Mouse (Mus musculus): ENCODE data around the gene S100a14. TPM values are rescaled to one million over a fixed set of nuclear protein-coding genes. Genes with fewer than 3 reads are reported as not detected.

S100a14 gene
- polyA plus RNA-seq, 1 experiment from 2014 or later: 149 TPM

- Histone ChIP-seq H3K27ac (ENCODE audit: low read length) (no peak overlapping the region), H3K9me3 (replicated peaks; ENCODE audit: control insufficient read depth, low read length) (no peaks in the 10 kb centered on the region), H3K9ac (ENCODE audit: low read length) (no peak overlapping the region), H3K4me1 (ENCODE audit: control insufficient read depth, insufficient read depth, low read length) (peaks cover 16% of the 10 kb centered on the region), H3K27me3 (ENCODE audit: control insufficient read depth, insufficient read depth, low read length) (no peaks in the 10 kb centered on the region), H3K36me3 (ENCODE audit: control insufficient read depth, insufficient read depth, low read length) (peaks cover 19% of the 10 kb centered on the region; the same call in 1 of the 2 replicates), H3K4me2 (ENCODE audit: low read depth, low read length) (no peak overlapping the region), H3K4me3 (replicated peaks; ENCODE audit: low read length) (no peak overlapping the region)
- no peak for ATAC-seq (ENCODE audit: insufficient read depth, low FRiP score)
- WGBS: 89% methylated on average over 5 of the region's 5 CpGs
Observed at GRCm38 (mm10) chr3:90505216-90505615, 21.4 kb upstream of the S100a14 start.

GRCm38 (mm10) chr3:90506362-90506761 lies 20.3 kb upstream of the S100a14 start:
- no peak overlapping the region for H3K27ac ChIP-seq (ENCODE audit: low read length)
- H3K4me1 ChIP-seq (ENCODE audit: control insufficient read depth, insufficient read depth, low read length): peaks cover 16% of the 10 kb centered on the region
- peaks cover 18% of the 10 kb centered on the region; the same call in 1 of the 2 replicates for H3K36me3 ChIP-seq (ENCODE audit: control insufficient read depth, insufficient read depth, low read length)
- no peaks in the 10 kb centered on the region for H3K27me3 ChIP-seq (ENCODE audit: control insufficient read depth, insufficient read depth, low read length)
- no peak overlapping the region for H3K4me3 ChIP-seq (replicated peaks; ENCODE audit: low read length)
- ATAC-seq (ENCODE audit: insufficient read depth, low FRiP score): no peak
- no peaks in the 10 kb centered on the region for H3K9me3 ChIP-seq (replicated peaks; ENCODE audit: control insufficient read depth, low read length)
- H3K9ac ChIP-seq (ENCODE audit: low read length): no peak overlapping the region
- WGBS: 58% methylated on average over 3 of the region's 3 CpGs
- no peak overlapping the region for H3K4me2 ChIP-seq (ENCODE audit: low read depth, low read length)

GRCm38 (mm10) chr3:90508287-90508949 lies 18.2 kb upstream of the S100a14 start:
- WGBS: 2% methylated on average over 20 of the region's 20 CpGs
- H3K9me3 ChIP-seq (replicated peaks; ENCODE audit: control insufficient read depth, low read length): no peaks in the 10 kb centered on the region
- 0 out of 2 replicates have a peak, but pooled peaks cover 3% of the 10 kb centered on the region for H3K27me3 ChIP-seq (ENCODE audit: control insufficient read depth, insufficient read depth, low read length)
- peak overlapping the region; percentile 72 for H3K4me2 ChIP-seq (ENCODE audit: low read depth, low read length)
- H3K4me3 ChIP-seq (replicated peaks; ENCODE audit: low read length): peak overlapping the region; percentile 97
- no peak for ATAC-seq (ENCODE audit: insufficient read depth, low FRiP score)
- peaks cover 16% of the 10 kb centered on the region for H3K4me1 ChIP-seq (ENCODE audit: control insufficient read depth, insufficient read depth, low read length)
- H3K36me3 ChIP-seq (ENCODE audit: control insufficient read depth, insufficient read depth, low read length): peaks cover 15% of the 10 kb centered on the region; the same call in 1 of the 2 replicates
- H3K9ac ChIP-seq (ENCODE audit: low read length): peak overlapping the region; percentile 100
- peak overlapping the region; percentile 96 for H3K27ac ChIP-seq (ENCODE audit: low read length)

DNA sequence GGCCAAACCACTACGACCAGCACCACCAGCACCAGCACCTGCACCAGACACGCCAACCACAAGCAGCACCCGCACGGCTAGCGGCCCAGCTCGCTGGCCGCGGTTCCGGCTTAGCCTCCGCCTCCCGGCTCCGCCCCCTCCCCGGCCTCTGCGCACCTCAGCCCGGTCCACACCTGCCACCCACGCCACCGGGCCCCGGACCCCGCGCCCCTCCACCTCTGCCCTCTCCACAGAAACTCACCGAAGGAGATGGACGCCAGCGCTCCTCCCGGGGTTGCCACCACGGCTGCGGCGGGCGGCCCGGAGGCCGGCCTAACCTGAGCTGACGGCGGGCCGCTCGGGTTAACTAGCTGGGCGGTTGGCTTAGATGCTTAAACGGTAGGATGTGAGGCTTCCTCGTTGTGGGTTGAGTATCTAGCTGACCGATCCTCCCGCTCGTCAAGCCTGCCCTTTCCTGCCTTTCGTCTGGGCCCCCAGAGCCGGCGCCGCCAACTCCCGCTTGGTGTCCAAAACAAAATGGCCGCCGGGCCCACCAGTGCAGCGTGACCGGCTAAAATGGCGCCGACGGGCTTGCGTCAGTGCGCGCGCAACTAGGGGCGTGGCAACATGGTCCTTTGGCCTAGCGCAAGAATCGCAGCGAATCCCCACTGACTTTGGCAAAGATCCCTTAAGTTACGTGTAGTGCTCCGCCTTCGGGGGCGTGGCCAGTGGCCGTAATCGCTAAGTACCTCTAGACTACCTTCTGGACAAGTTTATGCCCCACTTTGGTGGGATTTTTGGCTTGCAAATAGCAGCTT lies 17.5 kb upstream of the S100a14 start, which contains the start of gene Chtop:
TSS of gene Chtop (minus strand) at position 549 of the 797 bp plus-strand sequence.
- ATAC-seq (ENCODE audit: insufficient read depth, low FRiP score): peak; percentile 94
- Histone ChIP-seq H3K9ac (ENCODE audit: low read length) (peak within 1 kb of the TSS; percentile 100), H3K9me3 (replicated peaks; ENCODE audit: control insufficient read depth, low read length) (no peaks in the 10 kb centered on the region), H3K27ac (ENCODE audit: low read length) (peak within 1 kb of the TSS; percentile 96), H3K4me1 (ENCODE audit: control insufficient read depth, insufficient read depth, low read length) (peaks cover 21% of the 10 kb centered on the region), H3K27me3 (ENCODE audit: control insufficient read depth, insufficient read depth, low read length) (0 out of 2 replicates have a peak, but pooled peaks cover 3% of the 10 kb centered on the region), H3K4me2 (ENCODE audit: low read depth, low read length) (peak within 1 kb of the TSS; percentile 72), H3K4me3 (replicated peaks; ENCODE audit: low read length) (peak within 1 kb of the TSS; percentile 97), H3K36me3 (ENCODE audit: control insufficient read depth, insufficient read depth, low read length) (peaks cover 15% of the 10 kb centered on the region; the same call in 1 of the 2 replicates)
- under 1% methylated on average over 64 of the region's 66 CpGs for WGBS

DNA sequence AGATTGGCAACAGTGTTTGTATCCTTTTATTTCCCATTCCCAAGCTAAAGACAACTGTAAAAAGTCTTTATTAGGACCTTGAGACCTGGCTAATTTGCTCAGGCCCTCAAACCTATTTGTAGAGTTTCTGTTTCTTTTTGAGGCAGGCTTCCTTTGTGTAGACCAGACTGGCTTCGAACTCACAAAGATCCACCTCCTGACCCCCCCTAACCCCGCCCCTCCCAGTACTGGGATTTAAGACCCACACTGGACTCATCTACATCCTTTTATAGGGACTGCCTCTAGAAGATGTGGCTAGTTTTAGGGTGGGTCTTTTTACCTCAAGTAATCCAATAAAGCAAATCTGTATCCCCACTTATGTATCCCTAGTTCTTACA lies 16.9 kb upstream of the S100a14 start:
- Histone ChIP-seq H3K27ac (ENCODE audit: low read length) (peak overlapping the region; percentile 31; the same call in 1 of the 2 replicates), H3K4me1 (ENCODE audit: control insufficient read depth, insufficient read depth, low read length) (peaks cover 21% of the 10 kb centered on the region), H3K9me3 (replicated peaks; ENCODE audit: control insufficient read depth, low read length) (no peaks in the 10 kb centered on the region), H3K9ac (ENCODE audit: low read length) (peak overlapping the region; percentile 37), H3K27me3 (ENCODE audit: control insufficient read depth, insufficient read depth, low read length) (0 out of 2 replicates have a peak, but pooled peaks cover 3% of the 10 kb centered on the region), H3K36me3 (ENCODE audit: control insufficient read depth, insufficient read depth, low read length) (peaks cover 15% of the 10 kb centered on the region; the same call in 1 of the 2 replicates), H3K4me2 (ENCODE audit: low read depth, low read length) (peak overlapping the region; percentile 47), H3K4me3 (replicated peaks; ENCODE audit: low read length) (peak overlapping the region; percentile 97)
- no peak for ATAC-seq (ENCODE audit: insufficient read depth, low FRiP score)
- WGBS: 22% methylated on average over 2 of the region's 2 CpGs

DNA sequence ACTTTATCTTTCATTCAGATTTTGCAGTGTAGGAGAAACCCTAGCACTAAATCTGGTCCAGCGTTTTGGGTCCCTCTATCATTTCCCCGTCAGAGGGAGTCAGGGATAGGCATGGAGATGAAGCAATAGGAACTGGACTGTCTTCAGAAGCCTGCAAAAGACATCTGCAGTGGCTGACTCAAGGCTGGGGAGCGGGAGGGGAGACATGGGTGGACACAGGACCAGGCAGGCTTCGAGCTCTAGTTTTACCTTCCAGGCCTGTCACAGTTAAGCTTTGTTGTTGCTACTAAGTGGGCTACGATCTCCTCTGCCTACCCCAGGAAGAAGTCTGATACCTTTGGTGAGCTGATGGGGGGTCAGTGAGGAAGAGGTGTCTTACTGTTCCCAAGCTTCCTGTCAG lies 14.4 kb upstream of the S100a14 start:
- Histone ChIP-seq H3K4me1 (ENCODE audit: control insufficient read depth, insufficient read depth, low read length) (peaks cover 23% of the 10 kb centered on the region), H3K9me3 (replicated peaks; ENCODE audit: control insufficient read depth, low read length) (no peaks in the 10 kb centered on the region), H3K4me3 (replicated peaks; ENCODE audit: low read length) (no peak overlapping the region), H3K27me3 (ENCODE audit: control insufficient read depth, insufficient read depth, low read length) (0 out of 2 replicates have a peak, but pooled peaks cover 3% of the 10 kb centered on the region), H3K36me3 (ENCODE audit: control insufficient read depth, insufficient read depth, low read length) (peaks cover under 1% of the 10 kb centered on the region; the same call in 1 of the 2 replicates), H3K9ac (ENCODE audit: low read length) (no peak overlapping the region), H3K4me2 (ENCODE audit: low read depth, low read length) (no peak overlapping the region), H3K27ac (ENCODE audit: low read length) (no peak overlapping the region)
- 86% methylated on average over 5 of the region's 5 CpGs for WGBS
- ATAC-seq (ENCODE audit: insufficient read depth, low FRiP score): no peak

- WGBS: 76% methylated on average over 9 of the region's 9 CpGs
- Histone ChIP-seq H3K9me3 (replicated peaks; ENCODE audit: control insufficient read depth, low read length) (no peaks in the 10 kb centered on the region), H3K4me1 (ENCODE audit: control insufficient read depth, insufficient read depth, low read length) (peaks cover 14% of the 10 kb centered on the region), H3K4me3 (replicated peaks; ENCODE audit: low read length) (peak overlapping the region; percentile 50), H3K27me3 (ENCODE audit: control insufficient read depth, insufficient read depth, low read length) (0 out of 2 replicates have a peak, but pooled peaks cover 3% of the 10 kb centered on the region), H3K27ac (ENCODE audit: low read length) (no peak overlapping the region), H3K9ac (ENCODE audit: low read length) (peak overlapping the region; percentile 73; the same call in 1 of the 2 replicates), H3K36me3 (ENCODE audit: control insufficient read depth, insufficient read depth, low read length) (no peaks in the 10 kb centered on the region), H3K4me2 (ENCODE audit: low read depth, low read length) (peak overlapping the region; percentile 92)
- no peak for ATAC-seq (ENCODE audit: insufficient read depth, low FRiP score)
Observed at GRCm38 (mm10) chr3:90512948-90513642, 13.6 kb upstream of the S100a14 start.

DNA sequence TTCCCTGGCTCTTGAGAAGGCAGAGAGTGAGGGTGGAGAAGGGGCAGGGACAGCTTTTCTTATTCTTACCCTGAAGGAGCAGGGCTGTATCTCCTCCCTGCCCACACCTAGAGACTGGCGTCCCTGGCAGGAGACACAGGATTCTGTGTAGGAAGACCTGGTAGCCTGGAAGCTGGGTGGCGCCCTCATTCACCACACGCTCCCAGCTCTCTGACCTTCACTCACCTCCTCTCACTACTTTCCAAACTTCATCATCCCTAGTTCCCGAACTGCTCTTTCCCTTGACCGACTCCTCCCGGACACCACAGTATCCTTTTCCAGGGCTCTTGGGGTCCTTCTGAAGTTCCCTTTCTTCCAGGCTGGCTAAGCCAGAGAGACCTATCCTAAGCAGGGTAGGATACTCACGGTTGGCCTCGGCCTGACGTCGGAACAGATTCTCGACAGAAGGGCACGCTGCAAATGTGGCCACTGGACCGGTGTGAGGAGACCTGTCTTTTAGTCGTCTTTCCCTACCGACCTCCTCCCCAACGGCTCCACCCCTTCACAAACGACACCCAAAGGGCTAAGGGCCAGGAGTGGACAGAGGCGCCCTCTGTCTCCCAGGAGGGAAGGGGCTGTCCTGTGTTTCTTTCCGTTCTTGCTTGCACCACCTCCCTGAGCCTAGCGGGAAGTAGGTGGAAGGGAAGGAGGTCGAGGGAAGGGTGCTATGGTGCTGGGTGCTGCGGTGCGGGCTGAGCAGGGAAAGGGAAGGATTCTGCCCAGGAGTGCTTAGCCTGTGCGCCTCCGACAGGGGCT lies 12.7 kb upstream of the S100a14 start, which contains the start of the genes S100a1 and S100a13:
TSS of gene S100a1 (minus strand) at position 597 of the 795 bp plus-strand sequence.
TSS of gene S100a13 (plus strand) at position 640 of the 795 bp plus-strand sequence.
- no peaks in the 10 kb centered on the region for H3K36me3 ChIP-seq (ENCODE audit: control insufficient read depth, insufficient read depth, low read length)
- H3K27ac ChIP-seq (ENCODE audit: low read length): peak within 1 kb of the TSS; percentile 76
- peak within 1 kb of the TSS; percentile 92 for H3K4me2 ChIP-seq (ENCODE audit: low read depth, low read length)
- ATAC-seq (ENCODE audit: insufficient read depth, low FRiP score): peak; percentile 63
- 4% methylated on average over 25 of the region's 25 CpGs for WGBS
- H3K27me3 ChIP-seq (ENCODE audit: control insufficient read depth, insufficient read depth, low read length): 0 out of 2 replicates have a peak, but pooled peaks cover 3% of the 10 kb centered on the region
- peaks cover 13% of the 10 kb centered on the region for H3K4me1 ChIP-seq (ENCODE audit: control insufficient read depth, insufficient read depth, low read length)
- peak within 1 kb of the TSS; percentile 50 for H3K4me3 ChIP-seq (replicated peaks; ENCODE audit: low read length)
- peak within 1 kb of the TSS; percentile 73 for H3K9ac ChIP-seq (ENCODE audit: low read length)
- H3K9me3 ChIP-seq (replicated peaks; ENCODE audit: control insufficient read depth, low read length): no peaks in the 10 kb centered on the region
